Mouse (Mus musculus) spleen, adult 2 months (tissue): Measurements from ENCODE around the gene Ofcc1. TPM values are rescaled to one million over a fixed set of nuclear protein-coding genes. Genes with fewer than 3 reads are reported as not detected.

Source experiments
- DNase-seq, 2 experiments: peaks; one replicate each; pipeline versions ENCODE4 v3.0.0 to v3.0.0-alpha.2; 2012 to 2021; ENCODE audit warnings: low spot score in 2 of 2, low read depth in 1 of 2
- H3K27ac ChIP-seq: fragments of 200-500 bp; 2 replicates; pipeline ENCODE4 v1.5.1; 2012; ENCODE audit warnings: low read length, inconsistent platforms; ENCODE audit not compliant: insufficient read depth
- H3K27me3 ChIP-seq: fragments of 200-500 bp; 2 replicates; pipeline ENCODE4 v1.6.1; 2012; ENCODE audit warnings: mild to moderate bottlenecking, moderate library complexity, low read length, inconsistent platforms; ENCODE audit not compliant: control insufficient read depth, insufficient read depth
- H3K36me3 ChIP-seq: fragments of 200-500 bp; 2 replicates; pipeline ENCODE4 v1.6.1; 2012; ENCODE audit warnings: mild to moderate bottlenecking, low read length, inconsistent platforms; ENCODE audit not compliant: control insufficient read depth, insufficient read depth
- H3K4me1 ChIP-seq: fragments of 200-500 bp; 2 replicates; pipeline ENCODE4 v1.6.1; 2011; ENCODE audit warnings: inconsistent platforms; ENCODE audit not compliant: control insufficient read depth, insufficient read depth, insufficient read length
- H3K4me3 ChIP-seq: fragments of 200-500 bp; 2 replicates; pipeline ENCODE4 v1.5.1; 2011; ENCODE audit warnings: mild to moderate bottlenecking, inconsistent platforms; ENCODE audit not compliant: insufficient read depth, insufficient read length; ENCODE audit errors: extremely low read depth
- CTCF ChIP-seq: fragments of 200-500 bp; IDR thresholded peaks from 2 replicates; pipeline ENCODE4 v1.5.1; 2011; ENCODE audit warnings: mild to moderate bottlenecking, inconsistent platforms; ENCODE audit not compliant: insufficient read depth, insufficient read length, insufficient replicate concordance; ENCODE audit errors: extremely low read depth
- POLR2A ChIP-seq: fragments of 200-500 bp; IDR thresholded peaks from 2 replicates; pipeline ENCODE4 v1.6.1; 2011; ENCODE audit warnings: low read depth, low read length, inconsistent platforms
- WGBS: fragments of 180-500 bp; shearing (Covaris S2); methylation state at CpG from one replicate; pipeline ENCODE4 v1.1.7; 2018; 5-methylcytosine and 5-hydroxymethylcytosine counted together
- polyA plus RNA-seq: library from polyadenylated mRNA; depleted of rRNA; stranded (reverse); fragments of >200 nt; gene quantifications from 2 replicates; pipeline ENCODE4 v1.2.3, GENCODE M21; 2012

The Ofcc1 gene
- polyA plus RNA-seq, 1 experiment: not detected

DNA sequence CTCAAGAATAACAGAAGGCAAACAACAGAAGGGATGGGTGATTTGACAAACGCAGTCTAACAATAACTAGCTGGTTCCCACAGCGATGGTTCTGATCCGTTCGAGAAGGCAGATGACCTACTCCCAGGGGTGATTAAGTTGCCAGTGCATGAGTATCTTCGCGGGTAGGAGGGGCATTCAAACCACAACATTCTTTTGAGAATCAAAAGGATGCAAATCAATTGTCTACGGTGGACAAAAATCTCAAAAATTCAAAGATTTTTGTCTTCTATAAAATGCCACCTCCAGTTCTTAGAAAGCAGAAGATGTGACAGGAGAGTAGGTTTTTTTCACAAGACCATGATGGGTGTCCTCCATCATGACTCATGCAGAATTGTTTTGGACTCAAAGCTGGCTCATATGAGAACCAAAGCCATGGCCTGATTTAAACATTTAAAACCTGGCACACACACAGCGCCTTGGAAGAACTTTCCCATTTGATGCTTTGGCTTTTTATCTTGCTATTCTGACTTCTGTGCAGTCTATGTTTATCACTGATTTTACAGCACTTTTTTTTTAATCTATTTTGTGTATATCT lies 338.0 kb downstream of the Ofcc1 start:
- 87% methylated on average over 8 of the region's 8 CpGs for WGBS
- no peak for TF ChIP-seq POLR2A
- no peak for TF ChIP-seq CTCF

DNA sequence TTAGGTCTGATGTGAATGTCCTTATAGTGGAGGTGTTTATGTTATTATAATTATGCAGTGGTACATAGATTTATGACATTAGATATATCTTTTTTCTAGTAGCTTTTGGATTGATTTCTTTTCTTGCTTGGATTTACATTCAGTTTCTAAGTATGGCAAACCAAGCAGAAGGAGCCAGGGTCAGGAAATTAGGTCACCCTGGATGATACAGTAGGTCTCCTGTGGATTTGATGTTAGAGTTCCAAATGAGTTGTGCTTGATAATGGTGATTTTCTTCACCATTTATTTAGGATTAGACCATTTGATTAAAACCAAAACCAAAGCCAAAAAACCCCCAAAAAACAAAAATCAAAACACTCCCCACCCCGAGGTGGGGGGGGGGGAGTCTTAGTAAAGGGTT lies 338.6 kb downstream of the Ofcc1 start:
- H3K27me3 ChIP-seq: no peaks in the 10 kb centered on the region
- no peak overlapping the region for H3K27ac ChIP-seq
- WGBS: 65% methylated on average over 1 of the region's 1 CpGs
- H3K4me3 ChIP-seq: no peak overlapping the region
- H3K36me3 ChIP-seq: no peaks in the 10 kb centered on the region
- DNase-seq: no peak
- no peaks in the 10 kb centered on the region for H3K4me1 ChIP-seq
- TF ChIP-seq CTCF (no peak), POLR2A (no peak)

More for the DNA sequence above, 338.0 kb downstream of the Ofcc1 start:
- Histone ChIP-seq H3K36me3 (no peaks in the 10 kb centered on the region), H3K4me3 (no peak overlapping the region), H3K27ac (no peak overlapping the region), H3K27me3 (no peaks in the 10 kb centered on the region), H3K4me1 (no peaks in the 10 kb centered on the region)
- no peak for DNase-seq

DNA sequence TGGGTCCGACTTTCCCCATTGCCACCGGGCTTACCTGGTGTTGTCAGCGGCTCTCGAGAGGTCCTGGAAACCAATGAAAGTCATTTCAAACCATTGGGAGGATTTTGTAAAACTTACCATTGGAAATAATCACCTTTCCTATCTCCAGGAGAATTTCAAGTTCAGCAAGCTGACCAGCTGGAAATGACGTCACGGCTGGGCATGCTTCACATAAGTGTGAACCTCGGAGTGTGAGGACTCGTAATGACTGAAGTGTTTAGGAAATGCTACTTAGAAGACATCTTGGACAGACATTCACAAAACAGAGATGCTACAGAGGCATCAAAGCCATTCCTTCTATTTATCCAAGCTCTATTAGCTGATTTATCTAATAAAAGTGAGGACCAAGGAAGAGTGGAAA lies 361.0 kb downstream of the Ofcc1 start:
- Histone ChIP-seq H3K36me3 (no peaks in the 10 kb centered on the region), H3K4me3 (no peak overlapping the region), H3K4me1 (no peaks in the 10 kb centered on the region), H3K27me3 (no peaks in the 10 kb centered on the region), H3K27ac (no peak overlapping the region)
- 89% methylated on average over 8 of the region's 8 CpGs for WGBS
- TF ChIP-seq POLR2A: no peak
- DNase-seq: no peak

GRCm38 (mm10) chr13:39997901-39998300 lies 363.3 kb downstream of the Ofcc1 start:
- no peaks in the 10 kb centered on the region for H3K36me3 ChIP-seq
- no peaks in the 10 kb centered on the region for H3K27me3 ChIP-seq
- H3K27ac ChIP-seq: no peak overlapping the region
- no peak for TF ChIP-seq CTCF
- TF ChIP-seq POLR2A: no peak
- no peak for DNase-seq
- no peak overlapping the region for H3K4me3 ChIP-seq
- WGBS: 79% methylated on average over 4 of the region's 4 CpGs
- H3K4me1 ChIP-seq: no peaks in the 10 kb centered on the region

GRCm38 (mm10) chr13:39979294-39980061 lies 381.8 kb downstream of the Ofcc1 start:
- Histone ChIP-seq H3K27ac (no peak overlapping the region), H3K36me3 (no peaks in the 10 kb centered on the region), H3K4me1 (no peaks in the 10 kb centered on the region), H3K4me3 (no peak overlapping the region), H3K27me3 (no peaks in the 10 kb centered on the region)
- WGBS: 90% methylated on average over 18 of the region's 18 CpGs
- TF ChIP-seq POLR2A (no peak), CTCF (no peak)
- DNase-seq: no peak

GRCm38 (mm10) chr13:39968349-39969016 lies 392.8 kb downstream of the Ofcc1 start:
- no peaks in the 10 kb centered on the region for H3K4me1 ChIP-seq
- no peak overlapping the region for H3K4me3 ChIP-seq
- no peak for TF ChIP-seq POLR2A
- TF ChIP-seq CTCF: no peak
- no peaks in the 10 kb centered on the region for H3K36me3 ChIP-seq
- no peak for DNase-seq
- no peak overlapping the region for H3K27ac ChIP-seq
- 82% methylated on average over 8 of the region's 8 CpGs for WGBS
- no peaks in the 10 kb centered on the region for H3K27me3 ChIP-seq

DNA sequence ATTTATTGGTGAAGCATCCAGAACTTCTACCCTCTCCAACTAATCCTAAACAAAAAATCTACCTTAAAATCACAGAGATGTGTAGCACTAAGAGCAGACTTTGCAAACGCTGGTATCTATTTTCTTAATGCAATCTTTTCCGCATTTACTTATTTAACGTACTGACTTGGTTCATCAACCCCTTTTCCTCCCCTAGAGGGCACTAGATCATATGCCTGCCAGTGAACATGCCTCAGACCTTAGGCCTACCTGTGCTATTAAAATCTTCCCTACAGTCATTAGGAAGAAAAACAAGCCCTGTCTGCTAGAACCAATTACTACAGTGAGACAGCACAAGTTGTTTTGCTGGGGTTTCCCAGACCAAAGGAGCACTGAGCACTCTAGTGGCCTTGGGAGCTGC lies 404.0 kb downstream of the Ofcc1 start:
- Histone ChIP-seq H3K27ac (no peak overlapping the region), H3K27me3 (no peaks in the 10 kb centered on the region), H3K4me1 (no peaks in the 10 kb centered on the region), H3K36me3 (no peaks in the 10 kb centered on the region), H3K4me3 (no peak overlapping the region)
- TF ChIP-seq POLR2A (no peak), CTCF (no peak)
- 71% methylated on average over 3 of the region's 3 CpGs for WGBS
- no peak for DNase-seq
